Mouse (Mus musculus): ENCODE data around the gene Esrra.
A peak's percentile ranks its signal among the peaks of the same experiment; 100 is the strongest.

The Esrra gene

DNA sequence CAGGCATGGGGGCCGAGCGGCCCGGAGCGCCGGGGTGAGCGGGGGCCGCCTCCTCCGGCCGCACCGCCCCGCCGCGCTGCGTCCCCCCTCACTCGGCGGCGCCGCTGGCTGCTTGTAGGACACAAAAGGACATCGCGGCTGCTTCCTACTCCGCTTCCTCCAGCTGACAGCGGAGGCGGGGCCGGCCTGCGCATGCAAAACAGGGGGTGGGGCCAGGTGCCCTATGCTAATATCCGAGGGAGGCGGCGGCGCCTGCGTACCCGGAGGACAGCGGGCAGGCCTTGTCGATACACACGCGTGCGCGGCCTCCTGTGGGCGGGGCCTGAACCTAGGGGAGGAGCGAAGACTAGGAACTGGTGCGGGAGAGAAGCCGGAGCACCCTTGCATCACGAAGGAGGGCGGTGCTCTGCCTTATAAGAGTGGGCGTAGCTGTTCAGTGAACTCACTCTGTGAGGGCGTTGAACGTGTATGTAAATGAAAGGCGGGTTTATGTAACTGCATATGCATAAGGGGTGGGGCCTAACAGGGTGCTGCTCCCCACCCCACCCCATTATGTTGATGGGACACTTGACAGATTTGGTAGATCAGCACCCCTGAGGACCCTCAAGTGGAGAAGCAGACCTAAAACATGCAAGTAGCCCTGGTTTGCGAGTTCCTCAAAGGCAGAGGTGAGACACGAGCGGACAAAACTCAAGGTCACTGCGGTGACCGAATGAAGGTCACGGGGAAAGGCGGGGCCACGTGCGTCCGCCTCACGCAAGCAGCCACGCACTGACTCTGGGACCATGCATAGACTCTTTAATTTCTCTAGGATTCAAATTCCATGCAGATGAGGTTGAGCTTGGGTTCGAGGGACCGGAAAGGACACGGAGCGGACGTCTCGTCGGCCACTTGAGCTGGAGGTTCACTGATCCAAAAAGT is at the start of gene Esrra:
Gene Esrra, minus strand, starts transcription at position 167 of the 921 bp plus-strand sequence.
- DNase-seq (ENCODE audit: low spot score), result peak; percentile 100

DNA sequence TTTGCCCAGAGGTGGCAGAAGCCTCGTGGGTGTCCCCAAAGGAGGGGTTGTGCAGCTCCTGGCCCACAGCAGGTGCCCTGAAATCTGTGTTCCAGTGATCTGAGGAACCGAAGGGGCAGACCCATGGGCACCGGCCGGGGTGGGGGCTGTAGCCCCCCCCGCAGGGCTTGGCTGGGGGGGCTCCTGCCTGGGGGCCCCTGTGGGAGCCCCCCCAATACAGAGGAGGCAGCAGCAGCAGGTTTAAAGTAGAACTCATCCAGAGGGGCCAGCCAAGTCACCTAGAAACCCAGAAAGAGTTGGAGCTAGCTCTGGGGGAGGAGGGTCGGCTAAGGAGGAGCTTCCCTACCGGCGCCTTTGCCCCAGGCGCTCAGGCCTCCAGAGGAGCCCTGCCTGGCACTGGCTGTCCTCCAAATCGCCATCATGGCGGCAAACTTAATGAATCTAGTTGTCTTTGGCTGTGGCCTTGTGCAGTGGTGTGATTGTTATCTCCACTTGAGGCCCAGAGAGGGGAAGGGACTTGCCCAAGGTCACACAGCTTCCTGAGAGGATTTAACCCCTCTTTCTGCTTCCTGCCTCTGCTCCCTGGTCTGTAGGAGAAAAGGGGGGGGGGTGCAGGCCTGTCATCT is 49.0 kb upstream of the Esrra start:
- peak; percentile 56 for DNase-seq (ENCODE audit: low spot score)

DNA sequence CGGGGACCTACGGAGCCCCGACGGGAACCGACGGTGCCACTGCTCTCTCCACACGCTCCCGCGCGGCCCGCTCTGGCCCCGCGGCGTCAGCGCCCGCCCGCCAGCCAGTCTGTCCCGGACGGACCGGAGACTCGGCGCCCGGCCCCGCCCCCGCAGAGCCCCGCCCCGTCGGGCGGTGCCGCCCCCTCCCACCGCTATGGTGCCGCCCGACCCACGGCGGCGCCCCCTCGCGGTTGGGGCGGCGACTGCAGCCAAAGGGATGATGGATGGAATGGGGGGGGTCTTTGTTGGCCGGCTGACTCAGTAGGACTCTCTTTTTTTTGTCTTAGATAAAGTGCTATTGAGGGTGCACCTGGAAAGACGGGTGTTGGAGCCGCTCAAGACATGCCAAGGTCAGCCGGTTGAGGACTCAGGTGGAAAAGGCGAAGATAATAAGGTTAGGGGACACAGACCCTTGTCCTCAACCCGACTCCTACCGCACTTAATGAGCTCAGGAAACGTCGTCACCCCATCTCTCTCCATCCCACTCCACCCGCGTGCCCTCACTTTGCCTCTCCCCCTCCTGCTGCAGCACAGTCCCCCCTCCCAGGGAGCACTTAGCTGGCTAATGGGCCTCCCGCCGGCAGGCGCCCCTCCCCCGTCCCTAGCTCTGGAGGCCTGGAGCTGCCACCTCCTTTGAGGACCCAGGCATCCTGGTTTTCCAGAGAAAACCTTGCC is 48.2 kb upstream of the Esrra start:
- DNase-seq (ENCODE audit: low spot score), result peak; percentile 69

GRCm38 (mm10) chr19:6969291-6969664 is 47.7 kb upstream of the Esrra start:
- DNase-seq (ENCODE audit: low spot score), result no peak

DNA sequence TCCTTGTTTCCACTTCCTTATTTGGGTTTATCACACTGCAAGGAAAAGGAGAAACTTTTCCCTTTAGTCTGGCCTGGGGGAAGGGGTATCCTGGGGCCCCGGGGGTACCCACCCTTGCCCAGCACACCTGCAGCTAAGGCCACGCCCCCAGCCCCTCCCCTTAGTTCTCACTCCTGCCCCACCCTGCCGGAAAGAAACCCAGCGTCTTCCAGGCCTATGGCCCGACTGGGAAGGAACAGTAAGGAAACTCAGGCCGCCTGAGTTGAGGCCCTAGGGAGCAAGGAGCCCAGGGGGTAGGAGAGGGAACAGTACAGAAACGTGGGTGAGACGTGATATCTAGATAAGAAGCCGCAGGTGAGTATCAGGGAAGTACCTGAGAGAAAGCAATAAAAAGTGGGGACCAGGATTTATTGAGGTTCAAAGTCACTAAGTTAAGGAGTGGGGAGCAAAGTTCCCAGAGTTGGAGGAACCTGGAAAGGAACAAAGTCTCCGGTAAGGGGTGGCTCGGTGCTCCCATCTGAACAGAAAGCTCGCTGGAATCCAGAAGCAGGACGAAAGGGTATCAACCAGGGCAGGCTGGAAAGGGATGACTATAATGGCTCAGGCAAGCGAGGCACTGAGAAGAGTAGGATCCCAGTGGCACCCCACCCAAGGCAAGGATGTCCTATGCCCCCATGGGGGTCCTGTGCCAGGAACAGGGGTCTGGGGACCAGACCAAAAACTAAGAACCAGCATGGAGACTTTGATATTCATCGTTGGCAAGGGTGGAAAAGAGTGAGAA is 47.1 kb upstream of the Esrra start:
- no peak for DNase-seq (ENCODE audit: low spot score)

- no peak for DNase-seq (ENCODE audit: low spot score)
These were observed 34.8 kb upstream of the Esrra start for GRCm38 (mm10) chr19:6956461-6956860.

- DNase-seq (ENCODE audit: low spot score), result no peak
These were observed 33.8 kb upstream of the Esrra start for GRCm38 (mm10) chr19:6955424-6955823.

DNA sequence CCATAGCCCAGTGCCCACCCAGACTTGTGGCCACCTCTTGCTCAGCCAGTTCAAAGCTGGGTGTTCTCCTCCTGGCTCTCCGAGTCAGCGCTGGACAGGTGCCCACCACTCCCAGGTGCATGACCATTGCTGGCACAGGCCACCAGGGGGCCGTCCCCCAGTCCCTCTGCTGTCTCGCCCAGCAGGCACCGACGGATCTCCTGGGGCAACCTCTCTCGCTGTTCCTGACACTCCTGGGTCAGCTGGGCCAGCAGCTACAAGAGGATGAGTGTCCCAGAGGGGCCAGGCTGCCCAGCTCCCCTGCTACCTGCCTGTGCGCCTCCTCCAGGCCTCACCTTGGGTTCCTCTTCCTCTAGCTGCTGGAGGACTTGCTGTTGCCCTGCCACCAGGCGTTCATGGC is 32.4 kb upstream of the Esrra start:
- DNase-seq (ENCODE audit: low spot score), result no peak

DNA sequence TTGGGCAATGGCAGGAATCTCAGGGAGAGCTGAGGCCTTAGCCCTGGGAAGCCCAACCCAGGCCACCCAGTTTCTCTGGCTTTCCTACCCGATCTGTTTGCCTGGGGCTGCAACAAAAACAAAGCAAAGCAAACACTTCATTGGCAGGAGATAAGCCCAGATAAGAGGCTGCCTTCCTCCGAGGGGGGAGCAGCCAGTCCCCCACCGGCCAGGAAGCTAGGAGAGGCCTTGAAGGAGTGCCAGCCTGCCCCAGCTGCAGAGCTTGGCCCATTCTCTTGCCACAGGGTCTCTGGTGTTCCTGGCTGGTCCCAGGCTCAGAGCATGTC is 31.1 kb upstream of the Esrra start:
- peak; percentile 72 for DNase-seq (ENCODE audit: low spot score)

DNA sequence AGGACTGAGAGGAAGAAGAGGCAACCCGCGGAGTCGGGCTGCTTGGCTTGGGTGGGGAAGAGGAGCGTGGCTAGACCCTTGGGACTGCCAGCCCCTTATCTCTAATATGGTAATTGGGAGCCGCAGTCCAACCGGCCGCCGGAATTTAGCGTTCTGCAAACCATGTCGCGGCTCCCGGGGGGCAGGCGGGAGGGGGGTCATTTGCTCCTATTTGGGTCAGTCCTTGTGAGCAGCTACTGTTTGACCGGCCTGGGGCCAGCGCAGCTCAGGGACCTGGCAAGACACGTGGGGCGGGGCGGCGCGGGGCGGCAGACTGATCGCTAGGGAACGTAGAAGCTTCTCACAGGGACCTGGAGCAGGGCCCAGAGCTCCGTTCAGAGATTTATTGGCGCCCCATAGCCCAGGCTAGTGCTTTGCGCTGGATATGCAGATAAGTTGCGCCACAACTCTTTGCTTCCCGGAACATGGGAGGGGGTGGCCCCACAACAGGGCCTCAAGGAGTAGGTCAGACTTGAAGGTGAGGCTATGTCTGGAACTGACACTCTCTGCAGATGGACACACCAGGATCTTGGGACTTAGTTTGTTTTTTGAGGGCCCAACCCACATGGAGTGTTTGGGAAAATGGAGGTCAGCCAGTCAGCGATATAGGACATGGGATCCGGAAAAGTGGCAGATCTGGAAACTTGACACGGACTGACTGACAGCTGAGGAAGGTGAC is 30.5 kb upstream of the Esrra start:
- peak; percentile 79 for DNase-seq (ENCODE audit: low spot score)

DNA sequence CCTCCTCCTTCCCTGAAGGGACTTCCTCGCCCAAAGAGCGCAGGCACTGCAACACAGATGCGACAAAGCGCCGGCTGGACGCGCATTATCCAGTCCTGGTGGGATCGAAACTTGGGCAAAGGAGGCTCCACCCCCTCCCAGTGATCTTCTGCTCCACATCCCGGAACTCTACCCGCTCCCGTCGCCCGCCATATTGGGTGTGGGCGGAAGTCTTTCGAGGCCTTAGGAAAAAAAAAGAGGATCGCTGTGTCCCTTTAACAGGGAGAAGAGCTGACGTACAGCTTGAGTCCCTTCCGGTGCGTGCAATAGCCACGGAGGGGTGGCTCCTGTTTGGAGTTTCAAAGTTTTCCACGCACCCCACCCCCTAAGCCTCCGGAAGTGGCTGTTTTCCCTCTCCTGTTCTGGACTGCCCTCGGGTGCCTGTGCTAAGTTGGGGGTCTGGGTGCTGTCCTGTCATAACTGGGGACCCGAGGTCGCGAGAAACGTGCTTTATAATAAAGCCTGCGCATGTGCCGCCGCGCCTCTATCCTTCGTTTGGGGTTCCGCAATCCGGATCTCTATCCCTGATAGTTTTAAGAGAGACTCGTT is 29.9 kb upstream of the Esrra start:
- peak; percentile 91 for DNase-seq (ENCODE audit: low spot score)

DNA sequence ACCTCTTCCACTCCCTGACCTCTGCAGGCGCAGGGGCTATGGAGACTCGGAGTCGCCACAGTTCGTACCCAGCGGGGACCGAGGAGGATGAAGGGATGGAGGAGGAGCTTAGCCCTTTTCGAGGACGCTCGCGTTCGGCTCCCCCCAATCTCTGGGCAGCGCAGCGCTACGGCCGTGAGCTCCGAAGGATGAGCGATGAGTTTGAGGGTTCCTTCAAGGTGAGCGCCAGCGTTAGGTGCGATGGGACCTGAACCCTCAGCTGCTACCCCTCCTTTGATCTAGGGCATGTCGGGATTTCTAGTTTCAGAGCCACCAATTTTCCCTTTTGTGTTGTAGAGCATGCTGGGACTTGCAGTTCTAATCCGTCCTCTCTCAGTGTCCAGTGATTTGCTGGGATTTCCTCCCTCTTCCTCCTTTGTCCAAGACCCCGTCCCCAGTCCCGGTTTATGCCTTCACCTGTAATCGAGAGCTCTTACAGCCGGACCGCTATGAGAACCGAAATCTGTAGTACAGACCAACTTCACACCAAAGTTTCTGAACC is 29.1 kb upstream of the Esrra start:
- DNase-seq (ENCODE audit: low spot score), result no peak

GRCm38 (mm10) chr19:6949951-6950350 is 28.3 kb upstream of the Esrra start:
- no peak for DNase-seq (ENCODE audit: low spot score)

- DNase-seq (ENCODE audit: low spot score), result no peak
These were observed 27.9 kb upstream of the Esrra start for GRCm38 (mm10) chr19:6949532-6949931.

DNA sequence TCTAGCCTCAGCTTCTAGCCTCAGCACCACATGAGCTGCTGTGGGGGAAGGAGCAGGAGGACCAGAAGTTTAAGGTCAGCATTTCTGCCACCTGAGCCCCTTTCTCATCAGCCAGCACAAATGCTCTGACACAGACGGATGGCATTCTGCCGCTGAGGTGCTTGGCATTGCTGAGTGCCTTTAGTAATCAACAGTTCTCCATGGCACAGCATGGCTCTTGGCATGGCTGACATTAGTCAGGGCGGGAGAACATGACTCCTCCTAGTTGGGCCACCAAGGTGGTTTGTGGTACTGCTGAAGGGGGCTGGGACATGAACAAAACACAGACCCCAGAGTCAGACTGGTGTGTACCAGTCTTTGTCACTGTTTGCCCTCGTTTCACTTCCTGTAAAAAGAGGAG is 26.6 kb upstream of the Esrra start:
- no peak for DNase-seq (ENCODE audit: low spot score)

- no peak for DNase-seq (ENCODE audit: low spot score)
These were observed 26.1 kb upstream of the Esrra start for GRCm38 (mm10) chr19:6947742-6948141.

DNA sequence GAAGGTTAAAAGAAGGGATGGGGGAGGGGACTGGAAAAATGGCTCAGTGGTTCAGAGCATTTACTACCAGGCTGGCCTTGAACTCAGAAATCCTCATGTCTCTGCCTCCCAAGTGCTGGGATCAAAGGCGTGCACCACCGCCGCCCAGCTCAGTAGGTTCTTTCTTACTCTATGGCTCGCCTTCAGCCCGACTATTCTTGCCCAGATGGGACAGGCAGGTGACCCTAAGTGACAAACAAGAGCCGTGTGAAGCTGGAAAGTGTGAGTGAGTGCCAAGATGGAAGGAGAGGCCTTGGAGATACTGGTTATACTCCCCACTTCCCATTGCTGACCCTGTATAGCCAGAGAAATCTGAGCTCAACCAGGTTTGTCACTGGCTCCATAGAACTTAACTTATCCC is 22.1 kb upstream of the Esrra start:
- DNase-seq (ENCODE audit: low spot score), result no peak

DNA sequence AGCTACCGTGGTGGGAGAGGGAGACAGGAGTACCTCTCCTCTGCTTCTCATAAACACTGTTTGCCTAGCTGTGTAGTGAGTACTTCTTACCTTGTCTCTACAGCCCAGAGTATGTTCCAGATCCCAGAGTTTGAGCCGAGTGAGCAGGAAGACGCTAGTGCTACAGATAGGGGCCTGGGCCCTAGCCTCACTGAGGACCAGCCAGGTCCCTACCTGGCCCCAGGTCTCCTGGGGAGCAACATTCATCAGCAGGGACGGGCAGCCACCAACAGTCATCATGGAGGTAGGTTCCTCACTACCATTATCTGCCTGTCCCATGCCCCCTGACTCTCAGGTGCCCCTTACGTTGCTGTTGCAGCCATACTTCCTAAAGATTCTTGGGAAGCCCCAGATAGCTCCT is 21.2 kb upstream of the Esrra start:
- no peak for DNase-seq (ENCODE audit: low spot score)

DNA sequence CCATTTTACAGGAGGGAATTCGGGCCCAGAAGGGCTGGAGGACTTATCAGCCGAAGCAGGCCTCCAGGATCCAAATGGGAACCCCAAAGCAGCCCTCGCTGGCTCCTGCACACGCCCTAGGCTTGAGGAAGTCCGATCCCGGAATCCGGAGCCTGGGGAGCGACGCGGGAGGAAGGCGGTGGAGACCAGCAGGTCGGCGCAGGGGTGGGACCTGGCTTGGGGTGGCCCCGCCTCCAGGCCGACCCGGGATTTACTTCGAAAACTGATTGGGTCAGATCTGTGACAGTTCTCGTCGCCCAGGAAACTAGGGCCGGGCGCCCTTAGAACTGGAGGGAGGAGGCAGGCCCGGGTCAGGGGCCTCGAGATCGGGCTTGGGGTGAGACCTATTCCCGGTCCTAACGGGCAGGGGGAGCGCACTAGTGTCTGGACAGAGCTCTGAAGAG is 20.7 kb upstream of the Esrra start, which contains the start of gene Gpr137:
Gene Gpr137, minus strand, starts transcription at position 232 of the 443 bp plus-strand sequence.
- DNase-seq (ENCODE audit: low spot score), result peak; percentile 92

DNA sequence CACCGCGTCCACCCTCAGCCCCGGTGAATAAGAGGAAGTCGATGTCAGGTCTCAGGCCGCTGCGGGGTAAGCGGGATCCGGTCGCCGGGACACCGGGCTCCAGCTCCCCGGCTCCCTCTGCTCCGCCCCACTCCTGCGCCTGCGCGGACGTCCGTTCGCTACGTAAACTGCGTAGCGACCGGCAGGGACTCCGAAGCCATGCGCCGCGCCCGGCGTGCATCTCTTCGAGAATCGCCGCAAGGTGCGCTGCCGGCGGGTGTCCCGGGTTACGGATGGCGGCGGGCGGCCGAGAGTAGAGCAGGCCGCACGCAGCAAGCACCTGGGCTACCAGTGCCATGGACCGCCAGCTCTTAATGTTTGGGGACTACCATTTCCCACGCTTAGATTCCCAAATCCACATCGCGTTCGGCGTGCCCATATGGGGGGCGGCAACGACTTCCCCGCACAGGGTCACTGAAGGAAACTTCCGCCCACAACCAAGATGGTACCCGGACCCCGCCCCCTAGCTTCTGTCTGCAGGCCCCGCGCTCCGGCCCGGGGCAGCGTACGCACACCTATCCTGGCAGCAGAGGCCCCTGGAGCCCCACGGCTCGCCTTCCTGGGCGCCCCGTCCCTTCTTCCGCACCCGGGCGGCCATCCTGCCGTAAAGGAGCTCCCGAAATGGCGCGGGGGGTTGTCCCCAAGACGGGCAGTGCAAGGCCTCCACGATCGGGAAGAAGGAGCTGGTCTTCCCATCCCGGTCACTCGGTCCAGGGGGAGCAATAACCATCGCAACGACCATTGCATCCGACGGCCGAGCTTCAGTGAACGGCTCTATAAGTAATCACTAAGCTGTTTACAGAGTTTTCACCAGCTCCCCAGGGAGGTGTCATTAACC is 20.0 kb upstream of the Esrra start, which contains the start of gene Bad:
Gene Bad, plus strand, starts transcription at position 490 of the 877 bp plus-strand sequence.
- DNase-seq (ENCODE audit: low spot score), result peak; percentile 92
